Mouse (Mus musculus) adrenal gland, postnatal 4 days (tissue): ENCODE measurements around the gene Il6st. TPM values are rescaled to one million over a fixed set of nuclear protein-coding genes. Genes with fewer than 3 reads are reported as not detected.
A peak's percentile ranks its signal among the peaks of the same experiment; 100 is the strongest.
"Not testable (repeated sequence)": the region's sequence is repeated elsewhere in the genome, so short reads cannot be mapped to it uniquely, and the experiment has no call there.

Experiments used
- DNase-seq, 2 experiments: peaks; one replicate each; pipeline ENCODE4 v3.0.0; 2021 to 2022; ENCODE audit warnings: low spot score in 2 of 2, mixed read lengths in 2 of 2
- long read RNA-seq, 2 experiments: library from polyadenylated mRNA; stranded (forward); transcript quantifications; one replicate each; pipeline ENCODE4 v2.0.0; 2021
- total RNA-seq, 2 experiments: library from RNA; stranded (reverse); gene quantifications; 2 replicates each; pipeline ENCODE4 v1.2.3; 2021

The Il6st gene
- total RNA-seq: 100 to 1,000 TPM; 278 to 288 TPM
- long read RNA-seq, experiment 1, full-length matches to known transcripts: 13 of 30 reads
- long read RNA-seq, experiment 1, partial matches to known transcripts: 3 of 30 reads
- long read RNA-seq, experiment 1, other reads (novel, unspliced or antisense): 14 of 30 reads
- long read RNA-seq, experiment 2, full-length matches to known transcripts: 16 of 57 reads
- long read RNA-seq, experiment 2, partial matches to known transcripts: 36 of 57 reads
- long read RNA-seq, experiment 2, other reads (novel, unspliced or antisense): 5 of 57 reads

GRCm38 (mm10) chr13:112463868-112464625 lies at the start of gene Il6st:
Gene Il6st, plus strand, starts transcription at chr13:112464070.
- peak; percentile 92 to 95 for DNase-seq

- DNase-seq: no peak
These were observed 48.0 kb upstream of the Il6st start for GRCm38 (mm10) chr13:112415896-112416295.

GRCm38 (mm10) chr13:112416410-112417162 lies 47.3 kb upstream of the Il6st start:
- no peak for DNase-seq

- DNase-seq: no peak
These were observed 46.7 kb upstream of the Il6st start for GRCm38 (mm10) chr13:112417163-112417523.

DNA sequence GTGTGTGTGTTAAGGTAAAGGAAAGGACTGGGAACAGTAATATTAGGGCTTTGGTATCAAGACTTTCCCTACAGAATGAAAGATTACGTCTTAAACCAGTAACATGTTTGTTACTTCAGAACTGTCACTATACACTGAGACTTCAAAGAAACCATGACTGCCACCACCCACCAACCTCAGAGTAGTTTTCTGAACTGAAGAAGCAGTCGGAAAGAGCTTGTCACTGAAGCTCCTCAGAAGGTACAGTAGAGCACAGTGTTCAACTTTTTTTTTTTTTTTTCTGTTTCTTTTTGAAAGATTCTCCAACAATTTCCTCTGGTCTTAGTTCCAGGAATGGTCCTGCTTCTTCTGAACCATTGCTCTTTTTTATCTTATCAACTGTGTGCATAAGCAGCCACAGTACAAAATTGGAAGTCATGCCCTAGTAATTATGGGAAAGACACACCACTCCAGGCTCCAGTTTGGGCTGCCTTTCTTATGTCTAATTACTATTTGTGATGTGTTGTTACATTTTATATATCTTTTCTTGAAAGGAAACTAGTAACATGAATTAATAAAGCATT lies 45.9 kb upstream of the Il6st start:
- DNase-seq: no peak

GRCm38 (mm10) chr13:112418595-112418994 lies 45.3 kb upstream of the Il6st start:
- no peak for DNase-seq

DNA sequence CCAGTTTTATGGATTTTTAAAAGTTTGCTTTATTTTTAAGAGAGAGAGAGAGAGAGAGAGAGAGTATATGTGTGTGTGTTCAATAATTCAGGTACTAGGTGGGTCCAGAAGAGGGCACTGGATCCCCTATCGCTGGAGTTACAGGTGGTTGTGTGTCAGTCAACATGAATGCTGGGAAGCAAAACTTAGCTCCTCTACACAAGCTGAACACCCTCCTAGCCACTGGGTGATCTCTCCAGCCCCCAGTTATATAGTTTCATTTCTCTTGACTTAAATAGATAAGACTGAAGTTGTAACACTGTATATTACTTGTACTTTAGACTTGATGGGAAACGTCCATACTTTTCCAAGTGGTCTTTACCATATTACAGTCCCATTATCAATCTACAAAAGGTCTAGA lies 39.7 kb upstream of the Il6st start:
- no peak for DNase-seq

DNA sequence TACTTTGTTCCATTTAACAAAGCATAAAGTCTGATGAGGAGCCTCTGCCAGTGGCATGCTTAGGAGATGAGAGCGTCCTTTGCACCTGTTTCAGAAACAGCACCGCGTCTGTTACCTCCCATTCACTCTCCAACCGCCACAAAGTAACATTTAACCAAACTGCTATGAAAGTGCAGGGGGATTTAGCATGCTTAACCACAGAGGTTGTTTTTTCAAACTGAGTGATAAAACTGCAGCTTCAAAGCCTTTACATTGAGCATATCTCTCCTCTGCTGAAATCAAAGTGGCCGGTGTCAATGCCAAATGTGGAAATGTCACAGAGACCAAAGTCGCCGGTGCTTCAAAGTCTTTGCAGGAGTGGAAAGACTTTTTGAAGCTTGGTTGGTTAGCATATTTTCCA lies 39.2 kb upstream of the Il6st start:
- no peak for DNase-seq

DNA sequence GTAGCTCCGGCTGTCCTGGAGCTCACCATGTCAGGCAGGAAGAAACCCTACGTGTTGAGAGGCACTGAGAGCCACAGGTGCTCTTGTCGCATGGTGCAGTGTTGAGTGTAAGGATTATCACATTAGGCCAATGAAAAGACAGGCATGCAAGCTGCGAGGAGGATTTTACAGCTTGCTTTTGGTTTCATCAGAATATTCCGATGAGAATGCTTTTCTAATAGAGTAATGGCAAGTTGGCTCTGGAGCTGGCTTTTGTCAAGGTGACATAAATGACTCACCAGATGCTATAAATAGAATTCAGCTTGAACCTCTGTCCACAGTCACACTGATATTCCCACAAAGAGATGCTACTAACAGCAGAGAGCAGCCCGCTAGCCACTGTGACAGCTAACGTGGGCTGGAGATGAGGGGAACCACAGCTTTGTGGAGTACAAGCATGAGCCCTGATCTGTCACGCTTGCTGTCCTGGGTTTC lies 38.7 kb upstream of the Il6st start:
- DNase-seq: no peak

DNA sequence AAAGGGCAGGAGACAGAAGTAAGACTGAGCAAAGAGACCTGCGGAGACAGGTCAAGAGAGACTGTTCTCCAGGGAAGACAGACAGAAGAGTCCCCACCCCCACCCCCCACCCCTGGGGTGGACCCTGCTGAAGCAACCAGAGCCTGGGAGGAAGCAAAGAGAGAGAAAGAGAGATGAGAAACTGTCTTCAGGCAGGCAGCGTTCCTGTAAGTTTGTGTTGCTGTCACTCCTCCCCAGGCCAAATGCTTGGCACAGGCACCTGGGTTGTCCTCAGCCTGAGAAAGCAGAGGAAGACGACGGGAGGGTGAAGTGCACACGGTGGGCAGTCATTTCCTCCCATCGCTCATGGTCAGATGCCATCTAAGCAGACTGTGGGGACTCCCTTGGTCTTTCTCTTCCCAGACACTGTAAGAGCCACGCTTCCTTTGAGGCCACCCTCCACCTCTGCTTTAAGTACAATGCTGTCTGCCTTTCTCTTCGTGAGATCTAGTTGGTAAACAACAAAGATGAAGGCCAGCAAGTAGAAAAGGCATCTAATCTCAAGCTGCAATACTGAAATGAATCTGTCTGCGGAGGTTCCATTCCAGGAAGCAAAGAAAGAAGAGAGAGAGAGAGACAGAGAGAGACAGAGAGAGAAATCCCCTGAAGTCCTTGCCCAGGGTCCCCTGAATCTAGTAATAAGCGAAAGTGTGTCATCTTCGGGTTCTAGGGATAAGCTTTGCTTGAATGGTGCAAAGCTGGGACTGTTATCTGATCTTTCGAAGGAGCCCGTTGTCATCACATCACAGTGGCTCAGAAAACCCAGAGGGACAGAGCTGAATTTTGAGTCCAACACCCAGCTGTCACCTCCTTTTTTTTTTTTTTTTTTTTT lies 37.4 kb upstream of the Il6st start:
- no peak for DNase-seq

- not testable (repeated sequence) for DNase-seq
These were observed 36.8 kb upstream of the Il6st start for GRCm38 (mm10) chr13:112427136-112427470.

- no peak for DNase-seq
These were observed 36.3 kb upstream of the Il6st start for GRCm38 (mm10) chr13:112427521-112427920.

DNA sequence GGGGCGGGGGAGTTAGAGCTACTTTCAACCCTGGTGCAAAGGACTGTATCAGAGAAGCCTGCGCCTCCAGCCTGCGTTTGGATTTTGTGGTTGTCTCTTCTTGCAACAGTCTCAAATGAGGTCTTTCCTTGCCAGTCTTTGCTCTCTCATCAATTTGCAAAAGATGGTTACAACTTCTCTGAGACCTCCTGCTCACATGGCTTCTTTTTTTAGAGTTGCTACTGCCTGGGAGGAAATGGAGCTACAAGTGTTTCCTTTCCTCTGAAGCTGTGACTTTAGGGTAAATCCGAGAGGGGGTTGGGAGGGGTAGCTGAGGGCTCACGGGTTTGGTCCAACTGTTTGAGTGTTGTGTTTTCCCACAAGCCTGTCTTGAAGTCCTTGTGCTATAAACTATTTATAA lies 30.6 kb upstream of the Il6st start:
- DNase-seq: no peak

- DNase-seq: no peak
These were observed 28.4 kb upstream of the Il6st start for GRCm38 (mm10) chr13:112435241-112436075.

DNA sequence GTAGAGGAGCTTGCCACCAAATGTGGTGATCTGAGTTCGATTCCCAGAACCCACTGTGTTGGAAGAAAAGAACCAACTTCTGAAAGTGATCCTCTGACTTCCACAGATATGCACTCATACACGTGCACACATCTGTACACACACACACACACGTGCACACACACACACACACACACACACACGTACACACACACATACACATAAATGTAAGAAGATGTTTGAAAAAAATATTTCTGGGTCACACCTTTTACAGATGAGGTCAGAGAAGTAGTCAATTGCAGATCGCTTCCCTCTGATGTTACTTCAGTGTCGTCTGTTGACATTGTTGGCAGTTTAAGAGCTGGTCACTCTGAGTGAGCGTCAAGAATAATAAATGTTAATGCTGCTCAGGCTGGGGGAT lies 27.6 kb upstream of the Il6st start:
- no peak for DNase-seq

GRCm38 (mm10) chr13:112438001-112438868 lies 25.6 kb upstream of the Il6st start:
- no peak for DNase-seq

DNA sequence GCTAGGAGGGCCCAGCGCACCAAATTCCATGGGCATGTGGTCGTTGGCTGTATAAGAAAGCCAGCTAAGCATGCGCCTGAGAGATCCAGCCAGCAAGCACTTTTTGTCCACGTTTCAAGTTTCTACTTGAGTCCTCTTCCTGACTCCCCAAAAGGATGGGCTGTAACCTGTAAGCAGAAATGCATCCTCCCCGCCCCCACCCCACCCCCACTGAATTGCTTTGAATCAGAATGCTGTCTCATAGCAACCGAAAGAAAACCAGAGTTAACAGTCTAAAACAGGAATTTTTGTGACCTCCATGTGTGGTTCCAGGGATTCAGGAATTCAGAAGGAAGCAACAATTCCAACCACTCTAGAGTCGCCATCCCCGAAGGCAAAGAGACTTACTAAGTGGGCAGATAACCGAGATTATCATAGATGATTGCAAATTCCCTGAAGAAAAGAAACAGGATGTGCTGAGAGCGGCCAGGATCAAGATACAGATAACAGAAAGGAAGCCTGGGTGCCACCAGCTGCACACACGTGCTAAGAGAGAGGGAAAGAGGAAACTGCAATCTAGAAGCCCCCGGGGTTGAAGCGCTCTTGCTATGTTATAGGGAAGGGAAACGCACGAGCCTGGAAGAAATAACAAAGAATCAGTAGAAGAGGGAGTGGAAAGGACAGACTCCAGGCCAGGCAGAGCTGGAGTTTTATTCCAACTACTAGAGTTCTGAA lies 24.6 kb upstream of the Il6st start:
- DNase-seq: no peak

GRCm38 (mm10) chr13:112439917-112440361 lies 23.9 kb upstream of the Il6st start:
- DNase-seq: no peak
